Mouse (Mus musculus): ENCODE data around the gene Clmp.

The Clmp gene

DNA sequence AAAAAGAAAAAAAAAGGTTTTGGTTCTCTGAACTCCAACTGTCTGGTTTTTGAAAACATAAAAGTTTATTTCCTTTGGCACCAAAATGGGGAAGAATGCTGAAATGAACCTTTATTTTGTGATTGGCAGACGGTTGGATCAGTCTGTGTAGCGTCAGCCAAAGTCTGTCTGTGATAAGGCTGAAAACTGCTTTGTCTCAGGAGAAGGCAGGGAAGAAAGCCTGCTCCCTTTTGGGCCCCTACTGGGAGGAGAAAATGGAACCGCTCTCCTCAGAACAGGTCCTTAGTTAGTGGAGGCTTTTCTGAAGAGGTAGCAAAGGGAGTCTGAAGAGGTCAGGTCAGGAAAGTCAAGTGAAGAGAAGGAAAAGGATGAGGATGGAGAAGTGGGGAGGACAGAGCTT lies 7.3 kb downstream of the Clmp start:
- no peak for DNase-seq (ENCODE audit: low read depth, low spot score)

DNA sequence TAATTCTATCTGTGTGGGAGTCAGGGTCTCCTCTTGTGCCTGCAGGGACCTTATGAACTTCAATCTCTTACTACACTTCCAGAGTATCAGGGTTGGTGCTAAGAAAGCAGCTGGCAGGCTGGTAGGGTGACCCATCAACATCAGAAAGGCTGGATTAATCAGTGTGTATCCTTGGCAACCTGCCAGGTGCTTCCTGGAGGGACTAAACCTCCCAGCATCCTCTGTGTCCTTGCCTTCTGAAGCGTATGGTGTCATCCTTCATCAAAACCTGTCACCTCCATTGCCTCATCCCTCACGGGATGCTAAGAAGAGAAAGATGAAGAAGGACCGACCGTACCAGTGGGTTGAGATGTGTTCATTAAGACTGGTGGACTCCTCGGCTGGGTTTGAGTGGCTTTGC lies 8.0 kb downstream of the Clmp start:
- DNase-seq (ENCODE audit: low read depth, low spot score), result no peak

DNA sequence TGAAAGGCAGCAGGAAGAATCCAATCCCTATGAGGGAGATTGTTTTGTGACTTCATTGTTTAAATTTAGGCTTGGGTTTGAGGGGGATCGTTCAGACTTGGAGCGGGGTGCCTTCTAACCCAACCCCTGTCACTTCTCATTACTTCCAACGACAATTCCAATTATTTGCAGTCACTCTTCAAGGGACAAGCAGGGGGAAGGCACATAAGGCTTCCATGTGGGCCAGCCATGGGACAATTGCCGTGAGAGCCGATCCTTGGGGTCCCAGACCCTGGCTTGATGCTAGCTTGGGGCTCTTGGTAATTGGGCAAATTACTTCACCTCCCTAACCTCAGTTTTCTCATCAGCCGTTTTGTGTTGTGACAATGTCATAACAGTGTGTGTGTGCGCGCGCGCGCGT lies 8.5 kb downstream of the Clmp start:
- DNase-seq (ENCODE audit: low read depth, low spot score), result no peak

DNA sequence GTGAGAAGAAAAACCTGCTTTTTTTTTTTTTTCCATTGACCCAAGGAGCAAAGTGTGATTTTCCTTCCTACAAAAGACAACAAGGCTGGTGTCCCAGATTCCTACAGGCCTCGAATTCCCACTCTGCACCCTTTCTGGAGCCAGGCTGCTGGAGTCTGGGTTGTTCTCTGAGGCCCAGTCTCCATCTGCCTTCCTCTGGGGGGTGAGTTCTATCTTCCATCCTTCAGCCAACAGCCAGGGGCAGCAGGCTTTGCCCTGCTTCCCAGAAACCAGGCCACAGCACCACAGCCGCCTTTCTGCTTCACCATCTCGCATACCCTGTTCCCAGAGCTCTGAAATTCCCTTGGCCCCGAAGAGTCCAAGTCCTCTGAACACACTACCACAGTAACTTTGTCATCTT lies 10.3 kb downstream of the Clmp start:
- no peak for DNase-seq (ENCODE audit: low read depth, low spot score)

DNA sequence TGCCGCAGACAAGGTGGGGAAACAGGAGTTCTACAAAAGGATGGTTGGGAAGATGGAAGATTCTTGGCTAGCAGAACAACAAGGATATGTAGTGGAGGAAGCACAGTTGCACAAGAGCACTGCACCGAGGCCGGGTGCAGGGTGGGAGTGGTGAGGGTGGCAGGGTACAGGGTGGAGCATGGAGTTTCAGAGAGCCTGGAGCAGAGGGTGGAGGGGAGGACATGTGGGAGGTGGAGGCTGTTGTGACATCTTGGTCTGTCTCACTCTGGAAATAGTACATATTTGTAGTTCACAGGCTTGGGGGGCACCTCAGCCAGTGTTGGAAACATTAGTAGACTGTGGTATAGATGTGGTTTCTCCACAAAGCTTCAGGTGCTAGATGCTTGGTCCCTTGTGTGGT lies 13.4 kb downstream of the Clmp start:
- no peak for DNase-seq (ENCODE audit: low read depth, low spot score)

DNA sequence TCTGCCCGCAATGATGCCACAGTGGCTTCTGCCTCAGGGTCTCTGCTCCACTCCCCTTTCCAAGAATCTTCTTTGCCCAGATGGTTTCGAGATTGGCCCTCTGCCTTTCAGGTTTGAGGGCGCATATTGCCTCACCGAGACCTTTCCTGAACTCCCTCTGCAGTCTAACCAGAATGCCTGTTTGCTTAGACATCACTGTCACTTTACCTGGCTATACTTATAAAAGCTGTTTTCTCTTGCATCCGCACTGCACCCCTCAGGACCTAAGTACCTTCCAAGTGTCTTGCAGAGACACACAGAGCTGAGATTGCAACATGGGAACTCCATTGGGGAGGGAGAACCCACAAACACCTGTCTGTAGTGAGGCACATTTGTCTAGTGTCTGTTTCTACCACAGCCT lies 14.5 kb downstream of the Clmp start:
- no peak for DNase-seq (ENCODE audit: low read depth, low spot score)

DNA sequence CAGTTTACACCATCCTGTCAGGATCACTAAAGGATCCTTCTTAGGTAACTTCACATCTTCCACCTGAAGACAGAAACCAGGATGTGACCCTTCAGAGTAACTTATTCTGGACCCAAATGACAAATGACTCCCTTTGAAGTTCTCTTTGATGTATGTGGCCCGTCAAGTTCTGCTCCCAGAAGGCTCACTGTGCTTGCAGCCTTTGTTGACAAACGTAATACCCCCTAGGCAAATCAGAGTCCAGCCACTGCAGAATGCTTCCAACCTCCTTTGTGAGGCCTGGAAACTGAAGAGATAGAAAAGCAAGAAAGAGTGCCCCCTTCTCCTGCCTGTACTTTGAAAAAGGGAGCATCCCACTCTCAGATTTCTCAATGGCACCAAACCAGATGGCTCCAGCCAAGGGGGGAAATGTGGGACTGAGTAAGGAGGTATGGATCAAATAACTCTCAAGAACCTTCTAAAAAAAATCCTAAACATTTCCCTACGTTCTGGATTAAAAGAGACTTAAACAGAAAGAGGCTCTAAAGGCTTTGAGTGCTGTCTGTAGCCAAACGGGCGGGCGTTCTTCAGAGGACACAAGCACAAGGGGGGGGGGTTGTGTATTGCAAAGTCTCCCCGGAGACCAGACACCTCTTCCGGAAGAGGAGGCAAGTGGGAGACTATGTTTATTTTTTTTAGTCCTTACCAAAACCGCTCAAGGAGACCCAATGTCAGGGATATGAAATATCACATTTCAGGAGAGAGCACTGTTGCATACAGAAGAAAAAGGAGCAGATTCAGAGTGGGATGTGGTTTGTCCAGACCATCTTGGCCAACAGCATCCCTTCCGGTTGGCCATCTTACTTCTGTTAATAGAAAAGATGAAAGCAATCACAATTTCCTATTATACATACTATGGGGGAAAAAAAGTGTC lies 18.9 kb downstream of the Clmp start:
- no peak for DNase-seq (ENCODE audit: low read depth, low spot score)

DNA sequence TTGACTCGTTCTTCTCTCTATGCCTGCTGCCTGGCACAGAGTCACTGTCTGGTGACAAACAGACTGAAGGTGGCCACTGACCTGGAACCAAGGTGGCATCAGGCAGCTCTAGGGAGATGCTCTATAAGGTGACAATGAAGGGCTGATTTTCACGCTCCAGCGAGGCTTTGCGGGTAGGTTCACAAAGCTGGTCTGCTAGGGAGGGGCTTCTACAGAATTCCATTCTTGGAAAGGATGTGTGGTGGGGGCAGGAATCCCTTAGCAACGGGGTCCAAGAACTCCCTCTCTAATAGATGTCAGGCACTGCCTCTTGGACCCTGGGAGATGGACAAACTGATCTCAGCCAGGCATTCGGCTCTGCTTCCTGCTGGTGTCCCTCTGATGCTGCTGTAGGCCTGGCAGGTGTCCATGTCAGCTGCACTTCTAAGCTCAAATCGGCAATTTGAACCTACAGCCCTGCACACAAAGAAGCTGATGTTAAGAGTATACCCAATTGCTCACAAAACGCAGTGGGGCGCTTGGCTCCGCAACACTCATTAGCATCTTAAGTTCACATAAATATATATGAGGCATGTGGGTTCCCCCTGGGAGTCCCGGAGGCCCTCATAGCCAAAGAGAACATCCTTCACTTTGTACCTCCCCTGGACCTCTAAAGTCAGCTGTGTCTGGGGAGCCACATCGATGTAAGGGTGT lies 22.8 kb downstream of the Clmp start:
- no peak for DNase-seq (ENCODE audit: low read depth, low spot score)

DNA sequence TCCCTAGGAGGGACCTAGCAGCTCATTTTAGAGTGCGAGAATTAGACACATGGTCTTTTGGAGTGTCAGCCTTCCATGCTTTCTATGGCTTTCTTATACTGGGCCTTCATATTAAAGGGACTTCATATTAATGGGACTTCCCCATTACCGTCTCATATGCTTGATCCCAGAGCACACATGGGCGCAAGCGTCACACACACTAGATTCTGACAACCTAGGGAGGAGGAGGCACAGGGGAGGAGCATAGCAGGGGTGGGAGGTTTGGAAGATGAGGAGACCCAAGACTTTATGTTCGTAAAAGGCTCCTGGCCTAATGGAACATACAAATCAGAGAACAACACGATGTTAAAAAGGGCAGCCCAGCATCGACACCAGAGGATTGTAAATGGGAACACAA lies 23.4 kb downstream of the Clmp start:
- no peak for DNase-seq (ENCODE audit: low read depth, low spot score)

DNA sequence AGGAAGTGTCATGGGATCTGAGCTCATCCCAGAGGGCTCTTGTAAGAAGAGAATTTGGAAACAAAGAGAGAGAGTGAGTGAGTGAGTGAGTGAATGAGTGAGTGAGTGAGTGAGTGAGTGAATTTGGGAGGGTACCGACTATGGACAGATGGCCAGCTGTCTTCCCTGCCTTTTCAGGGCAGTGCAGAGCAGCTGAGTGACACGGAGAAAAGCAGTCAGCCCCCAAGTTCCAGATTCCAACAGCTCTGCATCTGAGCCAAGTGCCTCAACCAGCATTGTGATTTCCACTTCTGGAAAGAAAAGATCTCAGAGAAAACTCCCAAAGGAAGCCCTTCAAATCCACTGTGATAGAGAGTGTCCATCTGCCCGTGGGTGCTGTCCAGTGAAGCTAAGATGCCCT lies 23.8 kb downstream of the Clmp start:
- no peak for DNase-seq (ENCODE audit: low read depth, low spot score)

DNA sequence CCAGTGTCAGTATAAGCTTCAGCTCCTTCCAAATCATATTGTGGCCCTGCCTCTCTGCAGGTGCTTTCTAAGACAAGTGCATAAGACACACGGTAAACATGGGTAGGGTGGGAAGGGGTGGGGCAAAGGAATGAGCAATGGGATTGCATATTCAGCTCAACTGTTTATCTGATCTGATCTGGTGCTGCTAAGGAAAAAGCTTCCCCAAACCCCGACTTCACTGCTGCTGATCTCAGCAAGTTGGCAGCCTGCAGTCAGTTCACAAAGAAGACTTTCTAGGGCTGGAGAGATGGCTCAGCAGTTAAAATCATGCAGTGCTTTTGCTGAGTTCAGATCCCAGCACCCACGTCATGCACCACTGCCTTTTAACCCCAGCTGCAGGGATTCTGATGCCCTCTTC lies 24.2 kb downstream of the Clmp start:
- DNase-seq (ENCODE audit: low read depth, low spot score), result no peak

DNA sequence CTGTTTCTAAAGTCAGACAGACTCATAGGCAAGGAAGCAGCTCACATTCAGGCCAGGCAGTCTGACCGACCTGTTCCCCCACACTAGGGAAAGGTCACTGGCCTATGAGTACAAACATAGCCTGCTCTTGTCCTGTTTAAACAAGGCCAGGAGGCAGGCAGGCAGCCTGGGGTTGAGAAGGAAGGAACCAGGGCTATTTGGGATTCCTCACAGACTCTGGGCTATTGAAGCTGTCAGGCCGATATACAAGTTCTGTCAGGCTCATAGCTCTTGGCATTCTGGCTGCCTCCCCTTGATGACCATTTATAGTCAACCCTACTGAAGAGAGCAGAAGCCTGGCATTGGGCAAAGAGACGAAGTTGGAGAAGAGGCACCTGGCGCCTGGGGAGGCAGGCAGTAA lies 25.9 kb downstream of the Clmp start:
- DNase-seq (ENCODE audit: low read depth, low spot score), result no peak

DNA sequence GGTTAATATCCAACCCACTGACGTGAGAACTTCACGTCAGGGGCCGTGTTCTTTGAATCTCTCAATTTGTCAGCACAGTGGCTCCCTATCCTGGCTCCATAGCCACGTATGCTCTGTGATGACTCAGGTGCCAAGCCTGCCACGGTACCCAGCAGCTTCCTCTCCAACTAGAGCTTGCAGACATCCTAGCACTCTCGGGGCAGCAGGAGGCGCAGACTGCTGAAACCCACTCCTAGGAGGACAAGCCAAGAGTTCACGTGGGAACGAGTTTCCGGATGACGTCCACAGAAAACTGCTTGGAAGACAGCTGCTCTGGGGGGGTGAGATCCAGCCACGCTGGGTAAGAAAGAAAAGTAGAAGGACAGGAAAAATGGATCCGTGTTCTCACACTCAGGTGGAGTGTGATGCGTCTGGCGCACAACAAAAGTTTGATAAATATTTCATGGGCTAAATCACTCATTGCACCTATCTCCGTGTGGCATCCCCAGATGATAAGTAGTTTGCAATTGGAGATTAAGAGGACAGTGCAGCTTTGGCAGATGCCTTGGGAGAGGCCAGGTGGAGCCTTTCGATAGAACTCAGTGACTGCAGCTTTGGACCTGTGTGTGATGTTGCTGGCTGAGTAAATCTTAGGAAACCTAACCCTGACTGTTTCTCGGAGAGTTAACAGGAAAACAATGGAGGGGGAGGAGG lies 31.6 kb downstream of the Clmp start:
- no peak for DNase-seq (ENCODE audit: low read depth, low spot score)

DNA sequence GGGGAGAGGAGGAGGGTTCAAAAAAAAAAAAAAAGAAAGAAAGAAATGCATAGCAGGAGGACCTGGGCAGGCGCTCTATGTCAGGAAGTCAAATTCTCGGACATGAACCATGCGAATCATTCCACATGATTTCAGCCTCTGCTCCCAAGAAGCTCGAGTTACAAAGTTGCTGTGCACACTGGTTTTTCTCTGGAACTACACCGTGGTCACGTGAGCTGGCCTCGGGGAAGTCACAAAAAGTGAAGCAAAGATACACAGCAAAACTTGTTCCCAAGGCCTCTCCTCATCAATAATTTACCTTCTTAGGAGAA lies 32.1 kb downstream of the Clmp start:
- DNase-seq (ENCODE audit: low read depth, low spot score), result no peak

DNA sequence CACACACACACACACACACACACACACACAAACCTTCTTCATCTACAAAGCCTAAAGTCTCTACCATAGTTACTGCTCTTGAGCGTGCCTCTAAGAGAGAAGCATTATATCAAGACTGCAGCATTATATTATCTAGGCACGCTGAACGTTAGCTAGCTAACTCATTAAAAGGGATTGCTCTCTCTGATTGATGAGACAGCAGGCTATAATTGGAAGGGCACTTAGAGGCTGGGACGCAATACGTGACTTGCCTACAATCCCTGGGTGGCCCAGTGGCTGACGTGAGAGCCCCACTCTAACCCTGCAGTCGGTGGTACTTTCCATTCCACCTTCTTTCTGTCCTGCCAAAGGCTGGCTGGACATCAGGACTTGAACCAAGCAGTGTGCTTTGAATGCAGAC lies 35.1 kb downstream of the Clmp start:
- DNase-seq (ENCODE audit: low read depth, low spot score), result no peak

DNA sequence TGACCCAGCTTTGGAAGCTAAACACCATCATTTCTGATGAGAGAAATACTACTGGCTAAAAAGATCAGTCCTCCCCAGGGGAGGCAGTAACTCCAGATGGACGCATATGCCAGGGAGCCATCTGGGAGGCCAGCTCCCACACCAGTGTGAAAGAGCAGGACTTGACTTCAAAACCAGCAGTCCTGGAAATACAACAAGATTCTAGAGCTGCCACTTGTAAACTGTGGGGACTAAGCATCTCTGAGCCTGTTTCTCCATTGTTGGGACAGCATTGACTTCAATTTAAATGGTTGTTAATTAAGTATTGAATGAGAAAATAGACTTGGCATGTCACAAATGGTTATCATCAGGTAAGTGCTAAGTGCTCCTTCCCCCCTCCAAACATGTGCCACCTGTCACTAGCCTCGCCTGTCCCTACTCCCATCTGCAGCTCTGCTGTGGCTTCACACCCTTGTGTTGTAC lies 37.6 kb downstream of the Clmp start:
- DNase-seq (ENCODE audit: low read depth, low spot score), result no peak

DNA sequence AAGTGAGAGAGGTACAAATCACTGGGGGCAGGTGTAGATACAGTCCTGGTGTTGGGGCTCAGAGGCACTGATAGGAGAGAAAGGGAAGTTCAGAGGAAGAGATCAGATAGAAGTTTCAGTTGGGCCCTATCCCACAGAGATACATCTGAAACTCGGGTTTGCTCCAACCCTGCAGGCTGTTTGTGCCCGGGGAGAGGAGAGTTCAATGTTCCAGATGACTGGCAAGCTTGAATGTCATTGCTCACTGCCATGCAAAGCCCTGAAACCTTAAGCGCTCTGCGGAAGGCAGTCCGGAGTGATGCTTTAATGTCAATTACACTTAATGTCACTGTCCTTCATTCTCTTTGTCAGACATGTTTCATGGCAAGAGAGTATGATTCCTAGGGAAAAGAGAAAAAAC lies 39.2 kb downstream of the Clmp start:
- DNase-seq (ENCODE audit: low read depth, low spot score), result no peak

DNA sequence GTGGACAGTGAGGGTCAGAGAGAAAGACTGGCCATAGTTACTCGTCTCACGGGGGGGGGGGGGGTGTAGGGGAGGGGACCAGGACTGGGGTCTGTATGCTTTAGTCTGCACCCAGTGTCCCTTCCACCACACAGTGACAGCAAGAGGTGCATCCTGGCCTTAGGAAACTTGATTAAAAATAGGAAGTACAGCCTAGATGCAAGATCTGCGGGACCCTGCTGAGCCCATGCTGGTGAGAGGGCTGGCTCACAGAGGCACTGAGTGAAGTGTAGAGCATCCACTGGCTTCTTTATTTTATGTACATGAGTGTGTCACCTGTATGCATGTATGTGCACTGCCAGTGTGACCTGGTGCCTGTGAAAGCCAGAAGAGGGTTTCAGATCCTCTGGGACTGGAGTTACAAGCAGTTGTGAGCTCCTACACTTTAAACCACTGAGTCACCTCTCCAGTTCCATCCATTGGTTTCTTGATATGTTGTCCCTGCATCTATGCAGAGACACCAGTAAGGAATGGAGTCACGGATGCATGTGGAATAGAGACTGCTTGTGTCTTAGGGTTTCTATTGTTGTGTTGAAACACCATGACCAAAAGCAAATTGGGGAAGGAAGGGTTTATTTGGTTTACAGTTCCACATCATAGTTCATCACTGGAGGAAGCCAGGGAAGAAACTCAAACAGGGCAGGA lies 41.5 kb downstream of the Clmp start:
- no peak for DNase-seq (ENCODE audit: low read depth, low spot score)

DNA sequence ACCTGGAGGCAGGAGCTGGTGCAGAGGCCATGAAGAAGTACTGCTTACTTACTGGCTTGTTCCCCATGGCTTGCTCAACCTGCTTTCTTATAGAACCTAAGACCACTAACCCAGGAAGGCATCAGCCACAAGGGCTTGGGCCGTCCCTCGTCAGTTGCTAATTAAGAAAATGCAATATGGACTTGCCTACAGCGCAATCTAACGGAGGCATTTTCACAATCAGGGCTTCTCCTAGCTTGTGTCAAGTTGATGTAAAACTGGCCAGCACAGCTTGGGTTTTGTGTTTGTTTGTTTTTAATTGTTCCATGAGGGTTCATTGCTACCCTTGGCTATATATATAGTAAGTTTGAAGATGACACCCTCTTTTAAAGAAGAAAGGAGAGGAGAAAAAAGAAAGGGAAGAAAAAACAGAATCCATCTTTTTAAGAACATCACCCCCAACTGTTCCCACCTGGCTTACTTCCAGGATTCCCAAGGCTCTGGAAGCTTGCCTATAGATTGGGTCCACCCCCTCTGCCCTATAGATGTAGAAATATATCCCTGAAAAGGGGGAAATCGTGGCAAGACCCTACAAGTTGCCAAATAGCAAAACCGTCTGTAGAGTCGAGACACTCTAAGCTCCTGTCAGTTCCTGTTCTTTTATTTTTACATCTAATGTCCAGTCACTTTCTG lies 42.2 kb downstream of the Clmp start:
- no peak for DNase-seq (ENCODE audit: low read depth, low spot score)

DNA sequence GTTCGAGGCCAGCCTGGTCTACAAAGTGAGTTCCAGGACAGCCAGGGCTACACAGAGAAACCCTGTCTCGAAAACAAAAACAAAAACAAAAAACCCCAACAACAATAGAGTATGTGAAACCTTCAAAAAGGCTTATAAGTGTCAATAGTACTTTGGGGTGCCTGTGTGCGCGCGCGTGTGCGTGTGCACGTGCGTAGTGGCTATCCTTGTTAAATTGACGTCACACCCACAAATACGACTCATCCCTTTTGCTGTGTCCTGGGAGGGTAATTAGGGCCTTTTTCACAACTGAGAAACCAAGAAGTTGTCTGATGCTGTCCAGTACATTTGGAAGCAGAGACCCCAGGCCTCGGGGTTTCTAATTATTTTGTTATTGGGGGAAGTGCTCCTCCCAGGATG lies 44.5 kb downstream of the Clmp start:
- DNase-seq (ENCODE audit: low read depth, low spot score), result no peak

DNA sequence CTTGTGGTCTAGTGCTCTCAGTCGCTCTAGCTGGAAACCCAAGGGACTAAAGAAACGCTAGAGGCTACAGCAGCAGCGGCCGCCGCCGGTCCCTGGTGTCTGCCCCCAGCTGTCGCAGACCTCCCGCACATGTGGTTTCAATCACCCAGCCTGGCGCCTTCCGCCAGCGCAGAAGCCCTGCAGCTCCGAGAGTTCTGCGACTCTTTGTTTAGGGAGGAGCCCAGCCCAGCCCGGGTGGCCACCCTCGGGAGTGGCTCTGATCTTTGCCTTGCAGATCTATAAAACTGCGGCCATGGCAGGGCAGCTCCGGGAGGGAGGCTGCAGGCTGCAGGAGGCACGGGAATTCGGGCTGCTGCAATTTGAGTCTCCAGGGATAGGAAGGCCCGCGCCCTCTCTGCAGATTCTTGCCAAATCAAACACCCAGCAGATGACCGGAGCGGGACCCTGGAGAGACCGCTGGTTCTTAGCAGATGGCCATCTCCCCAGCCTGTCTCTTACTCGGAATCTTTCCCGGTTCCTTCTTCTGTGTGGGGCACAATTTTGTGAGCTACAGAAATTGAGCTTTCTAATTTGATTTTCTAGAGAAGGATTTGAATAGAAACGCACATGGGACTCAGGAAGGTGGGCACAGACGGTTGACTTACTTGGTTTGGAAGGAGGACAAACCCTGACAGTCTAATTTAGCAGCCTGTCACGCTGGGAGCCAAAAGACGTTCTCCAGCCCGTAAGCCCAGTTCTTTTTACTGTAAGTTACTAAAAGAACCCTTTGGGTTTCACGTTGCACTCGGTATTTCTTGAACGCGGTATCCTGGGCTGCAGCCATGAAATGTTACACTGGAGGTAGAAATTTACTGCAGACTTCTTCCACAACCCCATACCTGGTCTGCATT lies 45.2 kb downstream of the Clmp start:
- no peak for DNase-seq (ENCODE audit: low read depth, low spot score)
